ENCODE assay signal across 9 mouse cellular contexts in the genomic region with DNA sequence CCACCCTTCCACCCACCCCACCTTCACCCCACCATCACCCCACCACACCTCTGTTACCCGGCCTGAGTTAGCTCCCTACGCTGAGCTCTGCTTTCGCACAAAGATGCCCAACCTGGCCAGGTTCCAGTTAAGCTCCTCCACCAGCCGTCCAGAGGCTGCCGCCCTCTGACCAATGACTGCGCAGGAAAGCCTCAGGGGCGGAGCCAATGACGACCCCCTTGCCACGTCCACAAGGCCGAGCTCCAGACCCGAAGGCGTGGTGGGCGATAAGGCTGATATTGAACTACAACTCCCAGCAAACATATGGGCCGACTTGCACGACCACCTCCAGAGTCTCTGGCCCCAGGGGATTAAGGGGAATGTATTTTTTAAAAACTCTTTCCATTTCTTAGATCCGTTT. TPM values are rescaled to one million over a fixed set of nuclear protein-coding genes. Genes with fewer than 3 reads are reported as not detected.
DNase-seq lines count a peak whose midpoint lies in the region; ATAC-seq and TF ChIP-seq lines count a peak whose summit lies in the region.
"Had no signal": no experiment of that assay in that cellular context is flagged by ENCODE, and none has a peak within 500 bp of the region (broad histone marks: within the 10 kb centered on the region; RNA-seq: fewer than 3 reads in every experiment).

Gene Rcn3, minus strand, starts transcription at position 174 of the 400 bp plus-strand sequence.

- H3K9me3 ChIP-seq in E14TG2a.4 (ENCODE audit: low read length): no peaks in the 10 kb centered on the region
- no peaks in the 10 kb centered on the region for H3K9me3 ChIP-seq in embryonic facial prominence, embryonic 11.5 days (replicated peaks; ENCODE audit: control insufficient read depth, low read length)
- H3K9me3 ChIP-seq in lung, embryonic 15.5 days: no peaks in the 10 kb centered on the region

- peaks cover 11% of the 10 kb centered on the region for H3K36me3 ChIP-seq in E14TG2a.4 (ENCODE audit: insufficient read depth, low read length)
- H3K36me3 ChIP-seq in embryonic facial prominence, embryonic 11.5 days (replicated peaks; ENCODE audit: control insufficient read depth, insufficient read depth, low read depth, low read length): peaks cover under 1% of the 10 kb centered on the region; the same call in 1 of the 2 replicates
- no peaks in the 10 kb centered on the region for H3K36me3 ChIP-seq in kidney, adult 2 months (ENCODE audit: control insufficient read depth, insufficient read depth, low read length)
- peaks cover 22% of the 10 kb centered on the region for H3K36me3 ChIP-seq in lung, embryonic 15.5 days

- peak; percentile 90 for DNase-seq in Muller cell, postnatal 12 days (ENCODE audit: inconsistent ontology term)
- DNase-seq in embryonic facial prominence, embryonic 11.5 days (ENCODE audit: low spot score): peak; percentile 97
- peak; percentile 82 for DNase-seq in heart, adult 8-10 months (ENCODE audit: low spot score)
- peak; percentile 77 for DNase-seq in kidney, adult 2 months
- DNase-seq in ovary, postnatal 10 days (ENCODE audit: low spot score): peak; percentile 74
- no peak for DNase-seq in cerebellum, adult 18-20 months

- H3K9ac ChIP-seq in embryonic facial prominence, embryonic 11.5 days (replicated peaks; ENCODE audit: low read length): peak within 1 kb of the TSS; percentile 66
- peak within 1 kb of the TSS; percentile 62 for H3K9ac ChIP-seq in lung, embryonic 15.5 days

- WGBS in embryonic facial prominence, embryonic 11.5 days: under 1% methylated on average over 16 of the region's 16 CpGs
- WGBS in kidney, adult 2 months: 1% methylated on average over 16 of the region's 16 CpGs
- under 1% methylated on average over 16 of the region's 16 CpGs for WGBS in lung, embryonic 15.5 days

- H3K4me1 ChIP-seq in E14TG2a.4 (replicated peaks; ENCODE audit: low read depth, low read length): peaks cover 76% of the 10 kb centered on the region
- no peaks in the 10 kb centered on the region for H3K4me1 ChIP-seq in embryonic facial prominence, embryonic 11.5 days (ENCODE audit: control insufficient read depth, insufficient read depth, low read length)
- H3K4me1 ChIP-seq in kidney, adult 2 months (ENCODE audit: control insufficient read depth, insufficient read depth, low read length): no peaks in the 10 kb centered on the region
- peaks cover 25% of the 10 kb centered on the region for H3K4me1 ChIP-seq in lung, embryonic 15.5 days

- H3K27me3 ChIP-seq in E14TG2a.4 (ENCODE audit: insufficient read depth, low read length): no peaks in the 10 kb centered on the region
- no peaks in the 10 kb centered on the region for H3K27me3 ChIP-seq in embryonic facial prominence, embryonic 11.5 days (ENCODE audit: control insufficient read depth, insufficient read depth, low read length)
- H3K27me3 ChIP-seq in kidney, adult 2 months (replicated peaks; ENCODE audit: control insufficient read depth, insufficient read depth, low read length): no peaks in the 10 kb centered on the region
- no peaks in the 10 kb centered on the region for H3K27me3 ChIP-seq in lung, embryonic 15.5 days

- H3K4me2 ChIP-seq in embryonic facial prominence, embryonic 11.5 days (ENCODE audit: low read depth, low read length): peak within 1 kb of the TSS; percentile 58
- peak within 1 kb of the TSS; percentile 72 for H3K4me2 ChIP-seq in lung, embryonic 15.5 days

- TF ChIP-seq POLR2A in kidney, adult 2 months (IDR thresholded peaks at IDR 0.05; ENCODE audit: low read depth, low read length): no peak

- no peak for TF ChIP-seq CTCF in E14TG2a.4 (conservative IDR thresholded peaks at IDR 0.05; ENCODE audit: low read length)
- TF ChIP-seq CTCF in kidney, adult 2 months (conservative IDR thresholded peaks at IDR 0.05; ENCODE audit: insufficient read depth, insufficient read length, low read depth, low read length): no peak

- H3K4me3 ChIP-seq in E14TG2a.4 (replicated peaks; ENCODE audit: low read length): peak within 1 kb of the TSS; percentile 74
- peak within 1 kb of the TSS; percentile 56 for H3K4me3 ChIP-seq in embryonic facial prominence, embryonic 11.5 days (ENCODE audit: low read depth, low read length)
- H3K4me3 ChIP-seq in kidney, adult 2 months (ENCODE audit: insufficient read depth, low read depth, low read length): peak within 1 kb of the TSS; percentile 49
- peak within 1 kb of the TSS; percentile 52 for H3K4me3 ChIP-seq in lung, embryonic 15.5 days

- ATAC-seq in embryonic facial prominence, embryonic 11.5 days (replicated peaks; ENCODE audit: insufficient number of reproducible peaks, low FRiP score, low TSS enrichment, low read depth): peak; percentile 91
- peak; percentile 97 for ATAC-seq in lung, embryonic 15.5 days (ENCODE audit: borderline replicate concordance, extremely low read depth, low FRiP score, low TSS enrichment)

- H3K27ac ChIP-seq in embryonic facial prominence, embryonic 11.5 days (replicated peaks; ENCODE audit: low read depth, low read length): peak within 1 kb of the TSS; percentile 85
- no peak within 1 kb of the TSS for H3K27ac ChIP-seq in kidney, adult 2 months (ENCODE audit: insufficient read depth, low read depth, low read length)
- peak within 1 kb of the TSS; percentile 79 for H3K27ac ChIP-seq in lung, embryonic 15.5 days
- H3K27ac ChIP-seq: macrophage had no signal

RNA-seq across cellular contexts. Expression of gene Rcn3, which starts in this region (rescaled TPM):
- polyA plus RNA-seq in embryonic facial prominence, embryonic 11.5 days (2014; fragmentation: Nextera tagmentation; extraction: Ambion mirVana): 221 and 234 TPM in 2 replicates
- 10 to 100 TPM; 17.8 to 27.4 (median 21.4) TPM for total RNA-seq in heart, adult 8-10 months (2022)
- 67.0 and 68.7 TPM in 2 replicates for polyA plus RNA-seq in kidney, adult 2 months (2012; rRNA removed)
- polyA plus RNA-seq in lung, embryonic 15.5 days (2015; fragmentation: Nextera tagmentation; extraction: Ambion mirVana): 353 and 358 TPM in 2 replicates

Comparison
In these comparisons a context has a peak if more than half of its experiments do, and no peak if none do; other contexts are left out.
1. DNase-seq: peak in Muller cell, postnatal 12 days (single experiment), embryonic facial prominence, embryonic 11.5 days (single experiment), heart, adult 8-10 months (single experiment), kidney, adult 2 months (single experiment) and ovary, postnatal 10 days (single experiment); none in cerebellum, adult 18-20 months (0 of 2).
2. Peak in every context shown above with its lines, with median percentiles within 50 percentile points of each other: H3K4me3 ChIP-seq.